Mouse (Mus musculus) hindbrain, embryonic 13.5 days (tissue): Measurements from ENCODE around the gene Cops3. TPM values are rescaled to one million over a fixed set of nuclear protein-coding genes. Genes with fewer than 3 reads are reported as not detected.
A peak's percentile ranks its signal among the peaks of the same experiment; 100 is the strongest.
"Not testable (repeated sequence)": the region's sequence is repeated elsewhere in the genome, so short reads cannot be mapped to it uniquely, and the experiment has no call there.

ENCODE experiments used
- ATAC-seq: fragments of 200-750 bp; cut with Nextera tagmentation; 2 replicates; pipeline ENCODE4 v1.8.0; 2017; ENCODE audit warnings: moderate TSS enrichment; ENCODE audit not compliant: low FRiP score
- H3K27ac ChIP-seq: fragments of 300-500 bp; sonication (generic); 2 replicates; pipeline ENCODE4 v1.5.1; 2015; ENCODE audit warnings: inconsistent platforms, mild to moderate bottlenecking, moderate library complexity
- H3K27me3 ChIP-seq: fragments of 300-500 bp; sonication (generic); 2 replicates; pipeline ENCODE4 v1.6.1; 2015; ENCODE audit warnings: mild to moderate bottlenecking, inconsistent platforms
- H3K36me3 ChIP-seq: fragments of 300-500 bp; sonication (generic); 2 replicates; pipeline ENCODE4 v1.6.1; 2015; ENCODE audit warnings: mild to moderate bottlenecking, inconsistent platforms
- H3K4me1 ChIP-seq: fragments of 300-500 bp; sonication (generic); replicated peaks from 2 replicates; pipeline ENCODE4 v1.6.1; 2015; ENCODE audit warnings: inconsistent platforms
- H3K4me2 ChIP-seq: fragments of 300-500 bp; sonication (generic); 2 replicates; pipeline ENCODE4 v1.6.1; 2015; ENCODE audit warnings: inconsistent platforms, mild to moderate bottlenecking, moderate library complexity
- H3K4me3 ChIP-seq: fragments of 300-500 bp; sonication (generic); 2 replicates; pipeline ENCODE4 v1.5.1; 2015; ENCODE audit warnings: mild to moderate bottlenecking, inconsistent platforms
- H3K9ac ChIP-seq: fragments of 300-500 bp; sonication (generic); 2 replicates; pipeline ENCODE4 v1.6.1; 2015; ENCODE audit warnings: mild to moderate bottlenecking, inconsistent platforms
- H3K9me3 ChIP-seq: fragments of 300-500 bp; sonication (generic); 2 replicates; pipeline ENCODE4 v1.6.1; 2016; ENCODE audit warnings: inconsistent platforms
- WGBS: fragments of 180-500 bp; shearing (Covaris S2); methylation state at CpG from one replicate; pipeline ENCODE4 v1.1.7; 2015; 5-methylcytosine and 5-hydroxymethylcytosine counted together
- polyA plus RNA-seq: library from polyadenylated mRNA; unstranded; fragments of >200 nt; fragmentation: Nextera tagmentation; extraction: Ambion mirVana; gene quantifications from 2 replicates; pipeline ENCODE4 v1.2.1, GENCODE M21; 2015

Gene Cops3
- polyA plus RNA-seq, 1 experiment from 2014 or later = 205 TPM

DNA sequence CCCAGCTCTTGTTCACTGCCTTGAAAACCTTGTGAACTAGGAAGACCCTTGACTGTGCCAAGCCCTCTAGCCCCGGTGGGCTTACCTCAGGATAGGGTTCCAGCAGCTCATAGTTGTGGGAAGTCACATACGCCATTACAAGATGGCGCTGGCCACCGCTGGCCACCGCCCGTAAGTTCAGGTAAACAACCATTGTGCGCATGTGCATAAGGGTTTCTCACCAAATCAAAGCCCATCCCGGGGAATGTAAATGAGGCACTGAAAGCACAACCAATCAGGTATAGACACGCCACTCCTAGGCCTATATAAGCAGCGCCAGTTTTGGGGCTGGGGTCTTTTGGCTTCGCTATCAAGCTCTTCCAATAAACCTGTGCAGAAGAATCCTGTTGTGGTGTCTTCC lies 6.7 kb upstream of the Cops3 start:
- ATAC-seq = no peak
- Histone ChIP-seq H3K27me3 (no peaks in the 10 kb centered on the region), H3K4me1 (peaks cover 29% of the 10 kb centered on the region), H3K9ac (no peak overlapping the region), H3K36me3 (0 out of 2 replicates have a peak, but pooled peaks cover 4% of the 10 kb centered on the region), H3K4me2 (no peak overlapping the region), H3K4me3 (no peak overlapping the region), H3K9me3 (no peaks in the 10 kb centered on the region), H3K27ac (no peak overlapping the region)
- 99% methylated on average over 11 of the region's 11 CpGs for WGBS

DNA sequence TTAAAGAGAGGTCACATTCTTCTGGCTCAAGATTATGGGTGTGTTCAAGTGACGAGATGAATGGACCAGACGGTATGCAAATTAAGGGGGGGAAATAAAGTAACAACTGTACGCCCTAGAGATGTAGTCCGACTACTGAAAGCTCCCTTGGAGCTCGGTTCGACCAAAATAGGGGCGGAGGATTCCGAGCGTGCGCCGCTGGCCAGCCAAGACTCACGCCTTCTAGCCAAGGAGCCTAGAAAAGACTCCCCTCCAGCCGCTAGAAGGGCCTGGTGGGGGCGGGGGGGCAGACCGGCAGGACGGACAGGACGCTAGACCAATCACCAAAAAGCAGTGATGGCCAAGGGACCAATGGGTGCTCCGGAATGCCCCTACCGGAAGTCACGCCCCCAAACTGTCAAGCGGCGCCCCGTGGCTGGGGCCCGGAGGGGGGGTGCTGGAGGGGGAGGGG lies 605 bp downstream of the Cops3 start, which contains the start of gene Nt5m:
Gene Nt5m (plus strand): TSS at position 440 of the 451 bp plus-strand sequence.
- peak within 1 kb of the TSS; percentile 68 for H3K4me2 ChIP-seq
- H3K4me1 ChIP-seq = peaks cover 26% of the 10 kb centered on the region
- peak; percentile 97 for ATAC-seq
- peak within 1 kb of the TSS; percentile 95 for H3K4me3 ChIP-seq
- no peaks in the 10 kb centered on the region for H3K27me3 ChIP-seq
- H3K36me3 ChIP-seq = peaks cover 23% of the 10 kb centered on the region
- peak within 1 kb of the TSS; percentile 99 for H3K27ac ChIP-seq
- 0% methylated on average over 24 of the region's 24 CpGs for WGBS
- H3K9me3 ChIP-seq = no peaks in the 10 kb centered on the region
- H3K9ac ChIP-seq = peak within 1 kb of the TSS; percentile 95

DNA sequence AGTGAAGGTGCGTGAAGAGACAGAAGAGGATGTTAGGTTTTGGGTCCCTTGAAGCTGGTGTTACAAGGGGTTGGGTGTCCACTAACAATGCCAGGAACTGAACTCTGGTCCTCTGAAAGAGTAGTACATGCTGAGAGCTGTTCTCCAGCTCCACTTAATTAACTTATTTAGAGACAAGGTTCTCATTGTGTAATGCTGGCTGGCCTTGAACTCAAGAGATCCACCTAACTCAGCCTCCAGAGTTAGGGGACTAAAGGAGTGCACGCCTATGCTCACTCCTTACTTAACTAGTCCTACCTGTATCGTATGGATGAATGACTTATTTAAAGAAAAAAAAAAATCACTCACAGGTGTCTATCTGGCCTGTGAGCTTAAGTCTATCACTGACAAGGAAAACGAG lies 1.2 kb downstream of the Cops3 start:
- Histone ChIP-seq H3K9me3 (no peaks in the 10 kb centered on the region), H3K4me3 (peak overlapping the region; percentile 95), H3K9ac (peak overlapping the region; percentile 95), H3K4me1 (peaks cover 26% of the 10 kb centered on the region), H3K4me2 (peak overlapping the region; percentile 68), H3K27ac (no peak overlapping the region), H3K27me3 (no peaks in the 10 kb centered on the region), H3K36me3 (peaks cover 29% of the 10 kb centered on the region)
- 67% methylated on average over 4 of the region's 4 CpGs for WGBS
- no peak for ATAC-seq

DNA sequence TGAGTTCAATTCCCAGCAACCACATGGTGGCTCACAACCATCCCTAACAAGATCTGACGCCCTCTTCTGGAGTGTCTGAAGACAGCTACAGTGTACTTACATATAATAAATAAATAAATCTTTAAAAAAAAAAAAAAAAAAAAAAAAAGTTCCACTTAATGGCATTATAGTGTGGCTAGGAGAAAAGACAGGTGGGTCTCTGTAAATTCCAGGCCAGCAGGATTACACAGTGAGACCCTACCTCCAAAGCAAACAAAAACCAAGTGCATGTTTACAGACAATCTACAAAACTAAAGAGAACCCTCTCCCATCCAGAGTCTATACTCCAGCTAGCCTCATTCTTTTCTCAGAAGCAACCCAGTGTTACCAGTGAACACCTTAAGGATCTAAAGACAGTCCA lies 1.8 kb downstream of the Cops3 start:
- H3K27me3 ChIP-seq, H3K9me3 ChIP-seq, ATAC-seq, H3K27ac ChIP-seq: not testable (repeated sequence)
- H3K36me3 ChIP-seq = peaks cover 33% of the 10 kb centered on the region
- H3K4me2 ChIP-seq = peak overlapping the region; percentile 68
- H3K4me1 ChIP-seq = peaks cover 26% of the 10 kb centered on the region
- no CpG with 5 or more reads among the region's 1 CpGs for WGBS
- peak overlapping the region; percentile 95 for H3K4me3 ChIP-seq
- peak overlapping the region; percentile 95 for H3K9ac ChIP-seq

DNA sequence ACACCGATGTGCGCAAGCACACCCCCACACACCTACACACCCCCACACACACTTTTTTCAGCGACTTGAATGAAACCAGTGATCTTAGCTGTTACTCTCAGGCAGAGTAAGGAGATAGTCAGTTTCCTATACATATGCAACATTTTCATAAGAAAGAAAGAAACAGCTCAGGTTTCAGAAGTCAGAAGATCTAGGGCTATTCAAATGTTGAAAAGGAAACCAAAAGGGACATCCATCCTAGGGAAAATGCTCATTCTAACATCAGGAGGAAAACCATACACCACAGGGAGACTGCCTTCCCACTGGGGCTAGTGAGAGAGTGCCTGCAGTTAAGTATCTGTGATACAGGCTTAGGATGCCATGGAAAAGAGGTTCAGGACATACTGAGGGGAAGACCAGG lies 18.0 kb downstream of the Cops3 start:
- no peak for ATAC-seq
- Histone ChIP-seq H3K4me2 (no peak overlapping the region), H3K4me1 (no peaks in the 10 kb centered on the region), H3K36me3 (peaks cover 97% of the 10 kb centered on the region), H3K4me3 (no peak overlapping the region), H3K27ac (no peak overlapping the region), H3K9ac (no peak overlapping the region), H3K9me3 (no peaks in the 10 kb centered on the region), H3K27me3 (no peaks in the 10 kb centered on the region)
- 92% methylated on average over 3 of the region's 3 CpGs for WGBS

DNA sequence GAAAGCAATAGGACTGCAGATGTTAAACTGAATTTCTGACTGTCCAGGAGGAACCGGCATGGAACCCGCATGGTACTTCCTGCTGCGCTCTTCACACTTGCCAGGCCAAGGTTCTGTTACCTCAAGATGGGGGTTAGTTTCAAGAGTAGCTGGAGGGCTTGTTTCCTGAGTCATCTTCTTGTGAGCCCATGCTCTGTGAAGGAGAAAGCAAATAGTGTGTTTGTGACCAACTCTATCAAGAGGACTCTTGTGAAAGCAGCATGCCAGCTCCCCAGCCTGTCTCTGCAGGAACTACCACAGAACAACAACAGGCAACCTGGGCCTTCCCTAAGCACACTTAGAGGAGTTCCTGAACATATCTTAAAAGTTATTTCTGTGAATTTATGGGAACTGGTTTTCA lies 21.7 kb downstream of the Cops3 start:
- Histone ChIP-seq H3K9ac (no peak overlapping the region), H3K27me3 (no peaks in the 10 kb centered on the region), H3K36me3 (peaks cover 72% of the 10 kb centered on the region)

DNA sequence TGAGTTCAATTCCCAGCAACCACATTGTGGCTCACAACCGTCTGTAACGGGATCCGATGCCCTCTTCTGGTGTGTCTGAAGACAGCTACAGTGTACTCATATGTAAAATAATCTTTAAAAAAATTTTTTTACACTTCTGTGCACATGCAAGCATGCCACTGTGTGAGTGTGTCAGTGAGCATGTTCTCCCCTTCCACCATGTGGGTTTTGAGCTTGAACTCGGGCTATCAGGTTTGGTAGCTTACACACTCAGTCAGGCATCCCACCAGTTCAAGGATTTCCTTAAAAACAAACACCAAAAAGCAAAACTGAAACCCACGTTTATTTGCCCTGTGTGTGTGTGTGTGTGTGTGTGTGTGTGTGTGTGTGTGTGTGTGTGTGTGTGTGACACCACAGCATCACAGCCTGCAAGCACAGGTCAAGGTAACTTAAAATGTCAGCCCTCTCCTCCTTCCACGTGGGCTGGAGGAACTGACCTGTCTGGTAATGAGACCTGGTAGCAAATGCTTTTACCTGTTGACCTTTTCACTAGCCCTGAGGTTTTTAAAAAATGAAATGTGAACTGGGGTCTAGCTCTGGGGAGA lies 24.1 kb downstream of the Cops3 start:
- Histone ChIP-seq H3K4me2 (no peak overlapping the region), H3K27ac (no peak overlapping the region), H3K4me1 (peaks cover 5% of the 10 kb centered on the region; the same call in 1 of the 2 replicates), H3K36me3 (peaks cover 50% of the 10 kb centered on the region), H3K9me3 (no peaks in the 10 kb centered on the region), H3K4me3 (no peak overlapping the region), H3K27me3 (no peaks in the 10 kb centered on the region), H3K9ac (no peak overlapping the region)
- ATAC-seq = no peak
- WGBS = 92% methylated on average over 6 of the region's 6 CpGs

More for the DNA sequence above, 21.7 kb downstream of the Cops3 start:
- Histone ChIP-seq H3K4me2 (no peak overlapping the region), H3K27ac (no peak overlapping the region), H3K4me1 (no peaks in the 10 kb centered on the region), H3K4me3 (no peak overlapping the region), H3K9me3 (no peaks in the 10 kb centered on the region)
- 97% methylated on average over 3 of the region's 3 CpGs for WGBS
- ATAC-seq = no peak

DNA sequence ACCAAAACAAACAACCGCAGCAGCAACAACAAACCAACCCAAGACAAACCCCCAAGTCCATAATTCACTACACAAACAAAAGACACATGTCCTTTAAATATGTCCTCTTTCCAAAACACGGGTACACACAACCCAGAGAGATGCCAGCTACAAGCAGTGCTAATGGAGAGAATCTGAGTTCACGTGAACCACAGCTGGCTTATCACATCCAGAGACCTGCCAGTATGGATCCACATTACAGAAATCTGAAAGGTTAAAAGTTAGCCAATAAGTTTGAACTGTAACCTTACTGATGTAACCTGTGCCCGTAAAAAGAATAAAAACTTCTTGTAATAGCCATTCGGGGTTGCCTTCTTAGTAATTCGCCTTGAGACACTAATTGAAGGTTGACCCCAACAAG lies 24.7 kb downstream of the Cops3 start:
- Histone ChIP-seq H3K9me3 (no peaks in the 10 kb centered on the region), H3K36me3 (peaks cover 44% of the 10 kb centered on the region), H3K27ac (no peak overlapping the region), H3K4me2 (no peak overlapping the region), H3K4me1 (peaks cover 5% of the 10 kb centered on the region; the same call in 1 of the 2 replicates), H3K27me3 (no peaks in the 10 kb centered on the region), H3K4me3 (no peak overlapping the region), H3K9ac (no peak overlapping the region)
- ATAC-seq = no peak
- 93% methylated on average over 6 of the region's 6 CpGs for WGBS

DNA sequence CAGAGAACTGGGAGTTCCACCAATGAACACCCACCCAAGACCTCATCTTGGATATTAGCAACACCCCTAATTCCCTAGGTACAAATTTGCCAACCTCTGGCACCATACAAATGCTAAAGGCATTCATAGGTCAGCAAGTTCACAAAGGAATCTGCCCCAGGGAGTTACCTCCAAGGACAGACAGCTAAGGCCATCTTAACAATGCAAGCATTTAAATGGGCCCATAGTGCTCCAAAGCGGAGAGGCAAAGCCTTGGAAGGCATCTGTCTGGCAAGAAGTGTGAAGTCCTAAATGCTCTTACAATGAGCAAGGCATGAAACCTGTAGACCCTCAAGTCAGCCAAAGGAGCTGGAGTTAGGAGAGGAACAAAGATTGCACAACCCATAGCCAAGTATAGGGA lies 25.3 kb downstream of the Cops3 start:
- no peak overlapping the region for H3K27ac ChIP-seq
- no peaks in the 10 kb centered on the region for H3K9me3 ChIP-seq
- no peak overlapping the region for H3K4me2 ChIP-seq
- no peak overlapping the region for H3K4me3 ChIP-seq
- WGBS = 77% methylated on average over 1 of the region's 1 CpGs
- H3K36me3 ChIP-seq = peaks cover 38% of the 10 kb centered on the region
- ATAC-seq = no peak
- peaks cover 5% of the 10 kb centered on the region; the same call in 1 of the 2 replicates for H3K4me1 ChIP-seq
- no peak overlapping the region for H3K9ac ChIP-seq
- no peaks in the 10 kb centered on the region for H3K27me3 ChIP-seq

DNA sequence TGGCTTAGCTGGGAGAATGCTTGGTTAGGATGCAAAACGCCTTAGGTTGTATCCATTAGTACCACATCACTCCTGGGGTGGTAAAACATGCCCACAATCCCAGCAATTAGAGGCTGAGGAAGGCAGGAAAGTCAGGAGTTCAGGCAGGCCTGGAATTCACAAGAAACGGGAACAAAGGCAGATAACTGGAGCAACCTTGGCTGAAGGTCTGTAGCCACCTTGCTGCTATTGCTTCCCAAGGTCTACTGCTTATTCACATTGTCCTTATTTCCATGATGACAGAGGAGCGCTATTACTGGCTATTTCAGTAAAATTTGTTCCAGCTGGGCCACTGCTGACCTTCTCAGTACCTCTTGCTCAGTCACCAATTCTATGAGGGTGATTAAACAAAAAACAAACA lies 26.4 kb downstream of the Cops3 start:
- peaks cover 15% of the 10 kb centered on the region for H3K4me1 ChIP-seq
- no peak overlapping the region for H3K27ac ChIP-seq
- H3K27me3 ChIP-seq = no peaks in the 10 kb centered on the region
- H3K9me3 ChIP-seq = no peaks in the 10 kb centered on the region
- no peak overlapping the region for H3K9ac ChIP-seq
- ATAC-seq = no peak
- H3K4me2 ChIP-seq = no peak overlapping the region
- H3K4me3 ChIP-seq = no peak overlapping the region
- 90% methylated on average over 3 of the region's 3 CpGs for WGBS
- peaks cover 28% of the 10 kb centered on the region for H3K36me3 ChIP-seq

DNA sequence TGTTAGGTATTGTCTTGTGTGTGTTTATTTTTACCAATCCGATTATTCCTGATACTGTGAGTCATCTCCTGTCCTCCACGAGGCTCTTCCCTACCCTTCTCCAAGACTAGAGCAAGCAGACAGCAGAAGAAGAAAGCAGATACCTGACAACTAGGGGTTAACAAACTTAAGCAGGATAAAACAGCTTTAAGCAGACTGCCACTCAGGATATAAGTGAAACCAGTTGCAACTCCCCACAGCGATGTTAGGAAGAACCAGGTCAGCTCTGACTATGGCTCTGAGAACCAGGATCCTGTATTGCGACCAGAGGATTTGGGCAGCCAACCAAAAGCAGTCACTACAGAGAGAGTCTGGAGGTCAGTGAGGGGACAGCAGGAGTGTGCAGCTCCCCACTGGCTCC lies 28.4 kb downstream of the Cops3 start:
- no peak overlapping the region for H3K27ac ChIP-seq
- H3K27me3 ChIP-seq = no peaks in the 10 kb centered on the region
- H3K36me3 ChIP-seq = peaks cover 23% of the 10 kb centered on the region
- WGBS = 81% methylated on average over 4 of the region's 4 CpGs
- ATAC-seq = no peak
- H3K9ac ChIP-seq = 0 out of 2 replicates have a peak overlapping the region, but pooled peaks have one; percentile 19
- no peak overlapping the region for H3K4me2 ChIP-seq
- no peak overlapping the region for H3K4me3 ChIP-seq
- no peaks in the 10 kb centered on the region for H3K9me3 ChIP-seq
- H3K4me1 ChIP-seq = peaks cover 27% of the 10 kb centered on the region

DNA sequence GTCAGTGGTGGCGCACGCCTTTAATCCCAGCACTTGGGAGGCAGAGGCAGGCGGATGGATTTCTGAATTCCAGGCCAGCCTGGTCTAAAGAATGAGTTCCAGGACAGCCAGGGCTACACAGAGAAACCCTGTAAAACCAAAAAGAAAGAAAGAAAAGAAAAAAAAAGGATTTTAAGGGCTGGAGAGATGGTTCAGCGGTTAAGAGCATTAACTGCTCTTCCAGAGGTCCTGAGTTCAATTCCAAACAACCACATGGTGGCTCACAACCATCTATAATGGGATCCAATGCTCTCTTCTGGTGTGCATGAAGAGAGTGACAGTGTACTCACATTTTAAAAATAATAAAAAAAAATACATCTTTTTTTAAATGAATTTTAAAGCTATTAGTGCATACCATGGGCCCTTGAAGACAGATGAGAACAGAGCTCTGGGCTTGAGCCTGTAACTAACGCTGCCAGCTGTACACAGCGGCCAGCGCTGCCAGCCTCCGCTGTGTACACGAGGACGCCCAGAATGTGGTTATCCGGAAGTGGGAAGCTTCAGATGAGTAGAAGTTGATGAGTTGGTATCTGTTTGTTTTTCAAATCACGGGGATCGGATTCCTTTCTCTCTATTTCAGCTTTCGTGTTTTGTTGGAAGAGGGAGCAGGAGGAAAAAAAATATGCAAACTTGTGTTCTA lies 29.0 kb downstream of the Cops3 start:
- peak overlapping the region; percentile 89 for H3K4me2 ChIP-seq
- peak overlapping the region; percentile 99 for H3K27ac ChIP-seq
- peaks cover 23% of the 10 kb centered on the region for H3K36me3 ChIP-seq
- H3K4me1 ChIP-seq = peaks cover 27% of the 10 kb centered on the region
- H3K9me3 ChIP-seq = no peaks in the 10 kb centered on the region
- H3K27me3 ChIP-seq = no peaks in the 10 kb centered on the region
- no peak for ATAC-seq
- H3K4me3 ChIP-seq = peak overlapping the region; percentile 86
- peak overlapping the region; percentile 90 for H3K9ac ChIP-seq
- 69% methylated on average over 14 of the region's 14 CpGs for WGBS
